ENCODE assay signal across 11 mouse cellular contexts in the genomic region with DNA sequence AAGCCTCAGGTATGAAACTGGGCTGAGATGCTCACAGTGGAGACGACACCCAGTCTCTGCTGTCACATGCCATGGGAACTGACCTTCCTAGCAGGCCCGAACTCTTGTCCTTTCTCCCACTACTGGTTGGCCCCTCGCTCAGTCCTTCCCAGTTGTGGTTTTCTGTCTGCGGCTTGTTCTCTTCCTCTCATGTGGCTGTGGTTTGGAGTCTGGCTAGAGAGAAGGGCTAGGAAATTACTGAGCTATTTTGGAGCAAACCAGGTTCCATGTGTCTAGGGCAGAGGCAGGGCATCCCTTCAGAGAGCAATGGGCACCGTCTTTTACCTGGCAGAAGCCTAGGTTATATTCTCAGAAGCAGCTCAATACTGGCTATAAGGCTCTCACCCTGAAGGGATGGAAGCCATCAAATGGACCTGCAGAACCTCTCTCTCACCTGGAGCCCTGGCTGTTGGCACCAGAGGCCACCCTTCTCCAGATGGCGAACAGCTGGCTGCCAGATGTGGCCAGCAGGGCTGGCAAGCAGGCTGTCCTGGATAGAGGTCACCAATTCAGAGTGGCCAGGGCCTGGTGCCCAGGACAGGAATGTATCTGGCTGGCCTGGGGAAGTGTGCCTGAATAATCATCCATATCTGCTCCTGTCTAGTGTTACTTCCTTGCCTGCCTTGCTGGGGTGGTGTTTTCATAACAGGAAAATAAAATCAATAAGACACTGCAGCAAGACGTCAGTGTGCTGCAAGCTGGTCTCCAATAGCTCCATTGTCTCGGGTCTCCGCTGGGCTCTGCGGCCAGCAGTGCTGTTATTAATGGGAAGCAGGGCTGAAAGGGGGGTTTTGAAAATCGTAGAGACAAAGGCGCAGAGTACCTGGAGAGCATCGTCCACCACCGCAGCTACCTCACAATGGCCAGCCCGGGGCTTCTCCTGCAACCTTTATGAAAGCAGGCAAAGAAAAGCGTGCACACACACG.
A peak's percentile ranks its signal among the peaks of the same experiment; 100 is the strongest.
DNase-seq lines count a peak whose midpoint lies in the region; ATAC-seq and TF ChIP-seq lines count a peak whose summit lies in the region.
"Had no signal": no experiment of that assay in that cellular context is flagged by ENCODE, and none has a peak within 500 bp of the region (broad histone marks: within the 10 kb centered on the region; RNA-seq: fewer than 3 reads in every experiment).

No protein-coding gene starts in this region.

- H3K4me1 ChIP-seq in forebrain, embryonic 10.5 days: peaks cover 40% of the 10 kb centered on the region
- H3K4me1 ChIP-seq in forebrain, embryonic 16.5 days (replicated peaks; ENCODE audit: control insufficient read depth, insufficient read depth, low read length): peaks cover 36% of the 10 kb centered on the region
- peaks cover 56% of the 10 kb centered on the region for H3K4me1 ChIP-seq in limb, embryonic 12.5 days (replicated peaks)
- H3K4me1 ChIP-seq in neural tube, embryonic 11.5 days (ENCODE audit: control insufficient read depth, insufficient read depth, low read length): peaks cover 12% of the 10 kb centered on the region
- H3K4me1 ChIP-seq in kidney, adult 2 months (ENCODE audit: control insufficient read depth, insufficient read depth, low read length): peaks cover 20% of the 10 kb centered on the region

- no peak for DNase-seq in forebrain, embryonic 10.5 days (ENCODE audit: extremely low spot score, low spot score)
- DNase-seq in forelimb bud, embryonic 11.5 days (ENCODE audit: low read depth, low spot score): peak; percentile 80
- DNase-seq in neural tube, embryonic 11.5 days (ENCODE audit: low spot score): peak; percentile 45
- no peak for DNase-seq in frontal cortex, postnatal 36 days (ENCODE audit: low spot score in 2 of 2)
- DNase-seq in kidney, adult 2 months: no peak
- no peak for DNase-seq in spleen, adult 12 weeks (ENCODE audit: low spot score)
- DNase-seq: kidney, postnatal 4 days had no signal

- peak overlapping the region; percentile 78 for H3K27ac ChIP-seq in forebrain, embryonic 10.5 days
- no peak overlapping the region for H3K27ac ChIP-seq in forebrain, embryonic 16.5 days (ENCODE audit: low read length)
- H3K27ac ChIP-seq in limb, embryonic 12.5 days: peak overlapping the region; percentile 86
- peak overlapping the region; percentile 55; the same call in 1 of the 2 replicates for H3K27ac ChIP-seq in neural tube, embryonic 11.5 days (ENCODE audit: low read depth, low read length)
- H3K27ac ChIP-seq in kidney, adult 2 months (ENCODE audit: insufficient read depth, low read depth, low read length): no peak overlapping the region
- H3K27ac ChIP-seq: embryonic facial prominence, embryonic 15.5 days; lung, embryonic 15.5 days had no signal

- no peak for ATAC-seq in forebrain, embryonic 16.5 days
- no peak; the same call in 1 of the 2 replicates for ATAC-seq in limb, embryonic 12.5 days (ENCODE audit: insufficient number of reproducible peaks, insufficient read depth, low FRiP score, low TSS enrichment, low read depth)
- ATAC-seq in neural tube, embryonic 11.5 days (ENCODE audit: insufficient read depth, low FRiP score, low TSS enrichment): no peak

- no peaks in the 10 kb centered on the region for H3K9me3 ChIP-seq in forebrain, embryonic 10.5 days
- H3K9me3 ChIP-seq in forebrain, embryonic 16.5 days (ENCODE audit: control insufficient read depth, low read length): no peaks in the 10 kb centered on the region
- H3K9me3 ChIP-seq in limb, embryonic 12.5 days: no peaks in the 10 kb centered on the region
- H3K9me3 ChIP-seq in neural tube, embryonic 11.5 days (ENCODE audit: control insufficient read depth, low read length): no peaks in the 10 kb centered on the region
- H3K9me3 ChIP-seq: embryonic facial prominence, embryonic 15.5 days; lung, embryonic 15.5 days had no signal

- H3K36me3 ChIP-seq in forebrain, embryonic 10.5 days (replicated peaks): peaks cover 3% of the 10 kb centered on the region; the same call in 1 of the 2 replicates
- 0 out of 2 replicates have a peak, but pooled peaks cover 2% of the 10 kb centered on the region for H3K36me3 ChIP-seq in forebrain, embryonic 16.5 days (ENCODE audit: control insufficient read depth, insufficient read depth)
- peaks cover 4% of the 10 kb centered on the region; the same call in 1 of the 2 replicates for H3K36me3 ChIP-seq in limb, embryonic 12.5 days
- H3K36me3 ChIP-seq in neural tube, embryonic 11.5 days (ENCODE audit: control insufficient read depth, insufficient read depth, low read length): no peaks in the 10 kb centered on the region
- H3K36me3 ChIP-seq in kidney, adult 2 months (ENCODE audit: control insufficient read depth, insufficient read depth, low read length): no peaks in the 10 kb centered on the region
- H3K36me3 ChIP-seq: embryonic facial prominence, embryonic 15.5 days; lung, embryonic 15.5 days had no signal

- no peak overlapping the region for H3K9ac ChIP-seq in forebrain, embryonic 16.5 days (replicated peaks; ENCODE audit: low read depth, low read length)
- no peak overlapping the region for H3K9ac ChIP-seq in limb, embryonic 12.5 days (replicated peaks)
- no peak overlapping the region for H3K9ac ChIP-seq in neural tube, embryonic 11.5 days (ENCODE audit: low read length)
- H3K9ac ChIP-seq: embryonic facial prominence, embryonic 15.5 days; lung, embryonic 15.5 days had no signal

- TF ChIP-seq CTCF in kidney, adult 2 months (conservative IDR thresholded peaks at IDR 0.05; ENCODE audit: insufficient read depth, insufficient read length, low read depth, low read length): no peak

- H3K4me2 ChIP-seq in forebrain, embryonic 16.5 days (ENCODE audit: low read length): no peak overlapping the region
- 0 out of 2 replicates have a peak overlapping the region, but pooled peaks have one; percentile 5 for H3K4me2 ChIP-seq in limb, embryonic 12.5 days
- H3K4me2 ChIP-seq in neural tube, embryonic 11.5 days (ENCODE audit: low read depth): no peak overlapping the region
- H3K4me2 ChIP-seq: embryonic facial prominence, embryonic 15.5 days; lung, embryonic 15.5 days had no signal

- no peak for TF ChIP-seq POLR2A in kidney, adult 2 months (IDR thresholded peaks at IDR 0.05; ENCODE audit: low read depth, low read length)

- no peaks in the 10 kb centered on the region for H3K27me3 ChIP-seq in forebrain, embryonic 10.5 days (ENCODE audit: poor library complexity, severe bottlenecking)
- H3K27me3 ChIP-seq in forebrain, embryonic 16.5 days (replicated peaks; ENCODE audit: control insufficient read depth, insufficient read depth, low read length): no peaks in the 10 kb centered on the region; the same call in 1 of the 2 replicates
- H3K27me3 ChIP-seq in limb, embryonic 12.5 days: no peaks in the 10 kb centered on the region
- no peaks in the 10 kb centered on the region for H3K27me3 ChIP-seq in neural tube, embryonic 11.5 days (ENCODE audit: control insufficient read depth, insufficient read depth, low read length)
- no peaks in the 10 kb centered on the region for H3K27me3 ChIP-seq in kidney, adult 2 months (replicated peaks; ENCODE audit: control insufficient read depth, insufficient read depth, low read length)
- H3K27me3 ChIP-seq: embryonic facial prominence, embryonic 15.5 days; lung, embryonic 15.5 days had no signal

- 64% methylated on average over 17 of the region's 17 CpGs for WGBS in forebrain, embryonic 10.5 days
- WGBS in forebrain, embryonic 16.5 days: 48% methylated on average over 17 of the region's 17 CpGs
- WGBS in limb, embryonic 12.5 days: 54% methylated on average over 17 of the region's 17 CpGs
- WGBS in neural tube, embryonic 11.5 days: 64% methylated on average over 17 of the region's 17 CpGs
- 85% methylated on average over 17 of the region's 17 CpGs for WGBS in kidney, adult 2 months

- H3K4me3 ChIP-seq in forebrain, embryonic 10.5 days: no peak overlapping the region
- H3K4me3 ChIP-seq in forebrain, embryonic 16.5 days (replicated peaks; ENCODE audit: low read length): no peak overlapping the region
- H3K4me3 ChIP-seq in limb, embryonic 12.5 days (replicated peaks): no peak overlapping the region
- H3K4me3 ChIP-seq in neural tube, embryonic 11.5 days (ENCODE audit: low read depth, low read length): no peak overlapping the region
- no peak overlapping the region for H3K4me3 ChIP-seq in kidney, adult 2 months (ENCODE audit: insufficient read depth, low read depth, low read length)
- H3K4me3 ChIP-seq: embryonic facial prominence, embryonic 15.5 days; lung, embryonic 15.5 days had no signal

Comparison
In these comparisons a context has a peak if more than half of its experiments do, and no peak if none do; other contexts are left out.
1. H3K27ac ChIP-seq: peak in forebrain, embryonic 10.5 days (single experiment), limb, embryonic 12.5 days (single experiment) and neural tube, embryonic 11.5 days (single experiment); none in forebrain, embryonic 16.5 days (single experiment) and kidney, adult 2 months (single experiment).
2. DNase-seq: peak in forelimb bud, embryonic 11.5 days (single experiment) and neural tube, embryonic 11.5 days (single experiment); none in forebrain, embryonic 10.5 days (single experiment), frontal cortex, postnatal 36 days (0 of 2), kidney, adult 2 months (single experiment) and spleen, adult 12 weeks (single experiment).